Mouse (Mus musculus) forebrain, embryonic 10.5 days (tissue): ENCODE measurements around the gene Hist1h2bh. TPM values are rescaled to one million over a fixed set of nuclear protein-coding genes. Genes with fewer than 3 reads are reported as not detected.
"Not testable (repeated sequence)": the region's sequence is repeated elsewhere in the genome, so short reads cannot be mapped to it uniquely, and the experiment has no call there.

Experiments
- DNase-seq: peaks from one replicate; pipeline ENCODE4 v3.0.0-alpha.2; 2017; ENCODE audit warnings: low spot score; ENCODE audit errors: extremely low spot score
- H3K27ac ChIP-seq: fragments of 300-500 bp; sonication (generic); 2 replicates; pipeline ENCODE4 v1.5.1; 2016; ENCODE audit warnings: mild to moderate bottlenecking
- H3K27me3 ChIP-seq: fragments of 300-500 bp; sonication (generic); 2 replicates; pipeline ENCODE4 v1.6.1; 2016; ENCODE audit warnings: mild to moderate bottlenecking; ENCODE audit not compliant: poor library complexity, severe bottlenecking
- H3K36me3 ChIP-seq: fragments of 300-500 bp; sonication (generic); replicated peaks from 2 replicates; pipeline ENCODE4 v1.6.1; 2016; ENCODE audit warnings: mild to moderate bottlenecking, moderate library complexity
- H3K4me1 ChIP-seq: fragments of 300-500 bp; sonication (generic); 2 replicates; pipeline ENCODE4 v1.6.1; 2016
- H3K4me3 ChIP-seq: fragments of 300-500 bp; sonication (generic); 2 replicates; pipeline ENCODE4 v1.5.1; 2016; ENCODE audit warnings: mild to moderate bottlenecking, moderate library complexity
- H3K9me3 ChIP-seq: fragments of 300-500 bp; sonication (generic); 2 replicates; pipeline ENCODE4 v1.6.1; 2016; ENCODE audit warnings: mild to moderate bottlenecking, moderate library complexity
- WGBS: fragments of 180-500 bp; shearing (Covaris S2); methylation state at CpG from one replicate; pipeline ENCODE4 v1.1.7; 2016; 5-methylcytosine and 5-hydroxymethylcytosine counted together
- polyA plus RNA-seq: library from polyadenylated mRNA; unstranded; fragments of >200 nt; fragmentation: Nextera tagmentation; extraction: Ambion mirVana; gene quantifications from 2 replicates; pipeline ENCODE4 v1.2.1, GENCODE M21; 2016

Hist1h2bh gene
- polyA plus RNA-seq, 1 experiment from 2014 or later, result 0.74 TPM

DNA sequence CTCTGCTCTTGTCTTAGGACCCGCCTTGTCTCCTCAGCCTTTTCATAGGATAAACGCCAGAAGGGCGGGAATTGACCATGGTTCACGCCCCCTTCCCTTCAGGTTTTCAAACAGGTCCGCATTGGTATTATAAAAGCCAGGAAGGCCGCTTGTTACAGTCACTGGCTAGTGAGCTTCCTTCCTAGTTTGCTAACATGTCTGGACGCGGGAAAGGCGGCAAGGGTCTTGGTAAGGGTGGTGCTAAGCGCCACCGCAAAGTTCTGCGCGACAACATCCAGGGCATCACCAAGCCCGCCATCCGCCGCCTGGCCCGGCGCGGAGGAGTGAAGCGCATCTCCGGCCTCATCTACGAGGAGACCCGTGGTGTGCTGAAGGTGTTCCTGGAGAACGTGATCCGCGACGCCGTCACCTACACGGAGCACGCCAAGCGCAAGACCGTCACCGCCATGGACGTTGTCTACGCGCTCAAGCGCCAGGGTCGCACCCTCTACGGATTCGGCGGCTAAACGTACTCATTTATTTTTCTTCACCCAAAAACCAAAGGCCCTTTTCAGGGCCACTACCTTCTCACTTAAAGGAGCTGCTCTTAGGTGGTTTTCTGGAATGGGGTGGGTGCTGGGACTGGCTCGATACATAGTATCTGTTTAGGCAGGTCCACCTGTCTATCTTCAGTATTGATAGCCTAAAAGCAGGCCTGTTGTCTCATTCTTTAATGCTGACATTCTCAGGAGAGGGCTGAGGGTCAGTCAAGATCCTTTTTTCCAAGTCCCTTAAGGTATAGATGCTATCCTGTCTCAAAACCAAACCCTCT lies 38.4 kb upstream of the Hist1h2bh start, which contains the start of gene Hist1h4d:
Gene Hist1h4d, plus strand, starts transcription at position 191 of the 811 bp plus-strand sequence.
- Histone ChIP-seq H3K27ac (peak within 1 kb of the TSS; percentile 94), H3K4me3 (peak within 1 kb of the TSS; percentile 61), H3K36me3 (no peaks in the 10 kb centered on the region), H3K27me3 (no peaks in the 10 kb centered on the region), H3K9me3 (no peaks in the 10 kb centered on the region), H3K4me1 (peaks cover 60% of the 10 kb centered on the region)
- WGBS, result under 1% methylated on average over 43 of the region's 43 CpGs
- peak; percentile 95 for DNase-seq

DNA sequence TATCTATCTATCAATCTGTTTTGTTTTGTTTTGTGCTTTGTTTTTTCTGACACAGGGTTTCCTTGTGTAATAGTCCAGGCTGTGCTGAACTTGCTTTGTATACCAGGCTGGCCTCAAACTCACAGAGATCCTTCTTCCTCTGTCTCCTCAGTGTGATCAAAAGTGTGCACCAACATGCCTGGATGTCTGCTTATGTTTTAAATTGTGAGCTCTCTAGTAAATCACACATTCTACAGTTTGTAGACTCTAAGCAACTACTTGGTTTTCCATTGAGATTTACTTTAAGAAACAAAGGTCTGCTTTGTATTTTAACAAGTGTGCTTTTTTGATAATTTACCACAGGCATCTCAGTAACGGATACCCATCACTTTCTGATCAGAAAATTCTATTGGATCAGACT lies 34.6 kb upstream of the Hist1h2bh start:
- Histone ChIP-seq H3K27me3 (no peaks in the 10 kb centered on the region), H3K4me3 (no peak overlapping the region), H3K27ac (peak overlapping the region; percentile 95), H3K9me3 (no peaks in the 10 kb centered on the region), H3K4me1 (peaks cover 47% of the 10 kb centered on the region), H3K36me3 (no peaks in the 10 kb centered on the region)
- WGBS, result 88% methylated on average over 1 of the region's 1 CpGs
- no peak for DNase-seq

DNA sequence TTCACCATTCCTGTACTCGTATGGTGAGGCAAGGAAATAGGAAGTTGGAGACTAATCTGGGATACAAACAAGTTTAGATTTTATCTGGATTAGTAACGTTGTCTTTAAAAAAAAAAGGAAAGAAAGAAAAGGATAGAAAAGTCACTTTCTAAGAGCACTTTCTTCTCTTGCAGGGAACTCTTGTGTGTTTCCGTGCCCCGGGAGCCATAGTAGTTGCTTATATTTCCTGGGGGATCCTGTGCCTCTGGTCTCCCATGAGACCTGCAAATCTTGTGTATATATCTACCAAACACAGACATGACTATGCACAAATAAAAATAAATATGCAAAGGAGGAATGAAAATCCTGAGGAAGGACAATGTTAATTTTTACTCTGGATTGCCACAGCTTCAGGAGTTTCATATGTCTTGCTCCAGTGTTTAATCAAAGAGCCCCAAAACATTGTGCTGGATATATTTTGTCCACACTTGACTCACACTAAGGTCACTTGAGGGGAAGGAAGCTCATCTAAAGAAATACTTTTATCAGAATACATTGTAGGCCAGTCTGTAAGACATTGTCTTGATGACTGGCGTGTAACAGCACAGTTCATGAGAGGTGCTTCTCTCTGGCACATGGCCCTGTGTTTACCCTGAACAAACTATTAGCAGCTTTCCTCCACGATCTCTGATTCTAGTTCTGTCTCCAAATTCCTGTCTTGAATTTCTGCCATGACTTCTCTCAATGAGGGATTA lies 33.9 kb upstream of the Hist1h2bh start:
- H3K27ac ChIP-seq, result peak overlapping the region; percentile 95
- H3K4me3 ChIP-seq, result peak overlapping the region; percentile 62
- 56% methylated on average over 6 of the region's 6 CpGs for WGBS
- peaks cover 46% of the 10 kb centered on the region for H3K4me1 ChIP-seq
- DNase-seq, result peak; percentile 30
- H3K9me3 ChIP-seq, result no peaks in the 10 kb centered on the region
- H3K27me3 ChIP-seq, result no peaks in the 10 kb centered on the region
- no peaks in the 10 kb centered on the region for H3K36me3 ChIP-seq

DNA sequence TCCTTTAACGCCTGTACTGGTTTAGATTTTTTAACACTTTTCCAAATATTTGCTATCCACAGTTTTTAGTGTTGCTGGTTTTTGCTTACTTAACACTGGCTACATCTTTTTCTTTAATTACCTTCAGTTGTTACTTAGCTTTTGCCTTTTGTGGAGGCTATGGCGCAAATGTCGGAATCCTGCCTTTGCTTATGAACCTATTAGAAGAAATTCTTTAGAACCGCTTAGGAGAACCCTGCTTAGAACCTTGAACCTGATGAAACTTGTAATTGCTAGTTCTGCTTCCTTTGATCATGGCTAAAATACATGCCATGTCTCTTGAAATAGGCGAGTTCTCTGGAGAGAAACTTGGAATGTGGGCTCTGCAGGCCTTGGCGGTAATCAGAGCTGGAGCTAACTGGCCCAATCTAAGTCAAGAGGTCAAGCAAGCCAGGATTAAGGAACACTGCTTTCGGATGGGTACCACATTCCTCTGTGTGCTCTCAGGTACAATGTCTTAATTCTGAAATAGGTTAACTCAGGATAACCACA lies 33.2 kb upstream of the Hist1h2bh start:
- peak; percentile 62 for DNase-seq
- WGBS, result 2% methylated on average over 7 of the region's 7 CpGs
- Histone ChIP-seq H3K4me3 (peak overlapping the region; percentile 62), H3K27me3 (no peaks in the 10 kb centered on the region), H3K4me1 (peaks cover 42% of the 10 kb centered on the region), H3K27ac (peak overlapping the region; percentile 95), H3K9me3 (no peaks in the 10 kb centered on the region), H3K36me3 (no peaks in the 10 kb centered on the region)

GRCm38 (mm10) chr13:23575864-23576313 lies 32.7 kb upstream of the Hist1h2bh start:
- H3K36me3 ChIP-seq, H3K27me3 ChIP-seq, H3K9me3 ChIP-seq: not testable (repeated sequence)
- peak overlapping the region; percentile 95 for H3K27ac ChIP-seq
- peak; percentile 26 for DNase-seq
- peak overlapping the region; percentile 62 for H3K4me3 ChIP-seq
- 0% methylated on average over 11 of the region's 40 CpGs for WGBS
- H3K4me1 ChIP-seq, result peaks cover 39% of the 10 kb centered on the region

DNA sequence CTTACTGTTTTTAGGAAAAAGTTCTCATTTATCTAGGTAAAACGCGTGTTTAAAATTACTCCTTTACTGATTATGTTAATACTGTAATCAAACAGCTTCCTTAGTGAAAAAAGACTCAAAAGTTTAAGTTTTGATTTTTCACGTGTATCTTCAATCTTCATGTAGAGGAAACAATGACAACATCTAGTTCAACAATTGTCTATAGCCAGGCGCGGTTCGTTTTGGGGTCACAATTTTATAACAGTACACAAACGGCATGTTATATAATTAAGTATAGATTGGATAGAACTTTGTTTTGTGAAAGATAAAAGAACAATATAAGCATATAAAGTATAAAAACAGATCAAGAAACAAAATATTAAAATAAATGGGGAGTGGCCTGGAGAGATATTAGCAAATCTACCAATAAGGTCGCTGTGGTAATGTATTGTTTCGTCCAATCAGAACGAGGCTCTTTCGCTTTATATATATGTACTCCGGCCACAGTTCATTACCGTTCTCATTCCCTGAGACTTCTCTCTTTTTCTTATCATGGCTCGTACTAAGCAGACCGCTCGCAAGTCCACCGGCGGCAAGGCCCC lies 32.2 kb upstream of the Hist1h2bh start, which contains the start of gene Hist1h3d:
Gene Hist1h3d, plus strand, starts transcription at position 493 of the 581 bp plus-strand sequence.
- peaks cover 34% of the 10 kb centered on the region for H3K4me1 ChIP-seq
- WGBS, result under 1% methylated on average over 18 of the region's 18 CpGs
- H3K27ac ChIP-seq, result peak within 1 kb of the TSS; percentile 95
- peak; percentile 57 for DNase-seq
- no peaks in the 10 kb centered on the region for H3K27me3 ChIP-seq
- H3K4me3 ChIP-seq, result peak within 1 kb of the TSS; percentile 62
- H3K36me3 ChIP-seq, result no peaks in the 10 kb centered on the region
- H3K9me3 ChIP-seq, result no peaks in the 10 kb centered on the region

DNA sequence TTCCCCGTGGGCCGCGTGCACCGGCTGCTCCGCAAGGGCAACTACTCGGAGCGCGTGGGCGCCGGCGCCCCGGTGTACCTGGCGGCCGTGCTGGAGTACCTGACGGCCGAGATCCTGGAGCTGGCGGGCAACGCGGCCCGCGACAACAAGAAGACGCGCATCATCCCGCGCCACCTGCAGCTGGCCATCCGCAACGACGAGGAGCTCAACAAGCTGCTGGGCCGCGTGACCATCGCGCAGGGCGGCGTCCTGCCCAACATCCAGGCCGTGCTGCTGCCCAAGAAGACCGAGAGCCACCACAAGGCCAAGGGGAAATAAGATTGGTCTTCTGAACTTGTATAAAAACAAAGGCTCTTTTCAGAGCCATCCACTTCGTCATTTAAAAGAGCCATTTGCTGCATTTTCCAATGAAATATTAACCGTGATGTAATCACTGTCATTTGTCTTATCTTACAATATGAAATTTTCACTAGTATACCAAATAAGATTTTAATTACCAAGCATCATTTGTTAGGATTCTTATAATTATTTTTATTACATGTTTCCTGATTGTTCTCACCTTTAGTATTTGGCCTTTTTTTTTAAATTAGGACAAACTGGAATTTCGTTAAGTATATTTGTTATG lies 31.5 kb upstream of the Hist1h2bh start:
- Histone ChIP-seq H3K4me1 (peaks cover 38% of the 10 kb centered on the region), H3K4me3 (peak overlapping the region; percentile 62), H3K27ac (peak overlapping the region; percentile 95)
- not testable (repeated sequence) for DNase-seq, H3K27me3 ChIP-seq, H3K36me3 ChIP-seq, H3K9me3 ChIP-seq
- WGBS, result under 1% methylated on average over 15 of the region's 39 CpGs

DNA sequence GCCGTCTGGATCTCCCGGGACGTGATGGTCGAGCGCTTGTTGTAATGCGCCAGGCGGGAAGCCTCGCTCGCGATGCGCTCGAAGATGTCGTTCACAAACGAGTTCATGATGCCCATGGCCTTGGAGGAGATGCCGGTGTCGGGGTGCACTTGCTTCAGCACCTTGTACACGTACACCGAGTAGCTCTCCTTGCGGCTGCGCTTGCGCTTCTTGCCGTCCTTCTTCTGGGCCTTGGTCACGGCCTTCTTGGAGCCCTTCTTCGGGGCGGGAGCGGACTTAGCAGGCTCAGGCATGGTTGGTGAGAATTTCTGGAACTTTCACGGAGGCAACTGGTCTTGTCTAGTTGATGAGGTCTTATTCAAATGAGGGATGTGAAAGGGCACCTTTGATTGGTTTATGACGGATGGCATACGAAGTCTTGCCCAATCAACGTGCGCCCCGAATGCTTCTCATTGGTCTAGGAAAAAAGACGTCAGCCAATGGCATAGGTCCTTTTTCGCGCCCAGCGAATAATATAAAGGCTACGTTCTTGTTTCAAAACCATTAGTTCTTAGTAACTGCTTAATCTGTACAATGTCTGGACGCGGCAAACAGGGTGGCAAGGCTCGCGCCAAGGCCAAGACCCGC lies 30.8 kb upstream of the Hist1h2bh start, which contains the start of the genes Hist1h2bf and Hist1h2ad:
Gene Hist1h2bf, minus strand, starts transcription at position 299 of the 627 bp plus-strand sequence.
Gene Hist1h2ad, plus strand, starts transcription at position 484 of the 627 bp plus-strand sequence.
- peak within 1 kb of the TSS; percentile 95 for H3K27ac ChIP-seq
- H3K9me3 ChIP-seq, H3K36me3 ChIP-seq, H3K27me3 ChIP-seq: not testable (repeated sequence)
- WGBS, result under 1% methylated on average over 42 of the region's 42 CpGs
- peaks cover 42% of the 10 kb centered on the region for H3K4me1 ChIP-seq
- H3K4me3 ChIP-seq, result peak within 1 kb of the TSS; percentile 62
- DNase-seq, result peak; percentile 90

- not testable (repeated sequence) for H3K36me3 ChIP-seq, H3K27me3 ChIP-seq, H3K9me3 ChIP-seq
- peak; percentile 21 for DNase-seq
- peak overlapping the region; percentile 55 for H3K4me3 ChIP-seq
- 12% methylated on average over 20 of the region's 20 CpGs for WGBS
- peaks cover 42% of the 10 kb centered on the region for H3K4me1 ChIP-seq
- H3K27ac ChIP-seq, result peak overlapping the region; percentile 93
Measured at GRCm38 (mm10) chr13:23573034-23573897, 30.1 kb upstream of the Hist1h2bh start.

DNA sequence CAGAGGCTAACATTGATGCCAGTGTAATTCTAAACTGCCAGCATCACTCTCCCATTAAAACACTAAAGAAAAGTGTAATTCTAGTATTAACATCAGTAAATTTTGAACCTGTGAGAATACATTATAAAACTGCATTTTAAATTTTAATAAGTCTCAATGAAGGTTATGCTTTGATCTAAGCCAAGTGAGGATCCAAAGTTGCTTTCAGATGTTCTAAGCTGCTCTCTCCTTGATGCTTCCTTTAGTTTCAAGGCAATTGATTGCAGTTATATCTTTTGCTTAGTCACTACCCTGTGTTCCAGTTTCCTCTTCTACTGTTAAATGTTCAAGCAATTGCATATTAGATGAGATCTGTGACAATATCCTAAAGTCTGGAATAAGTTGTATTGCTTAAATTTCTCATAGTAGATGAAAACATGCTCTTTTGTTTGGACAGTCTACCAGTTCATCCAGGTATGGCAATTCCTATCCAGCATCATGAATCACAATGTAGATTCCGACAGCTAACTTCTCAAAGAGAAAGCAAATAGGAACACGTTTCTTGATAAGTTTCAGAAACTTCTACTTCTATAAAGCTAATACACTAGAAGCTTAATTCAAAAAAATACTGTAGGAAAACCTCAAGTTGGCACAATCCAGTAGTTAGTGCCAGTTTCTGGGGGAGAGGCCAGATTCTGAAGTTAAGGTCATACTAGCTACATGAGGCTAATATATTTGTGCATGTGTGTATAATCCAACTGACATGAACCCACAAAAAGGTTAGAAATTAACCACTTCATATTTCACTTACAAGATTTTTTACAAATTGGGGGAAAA lies 29.2 kb upstream of the Hist1h2bh start:
- Histone ChIP-seq H3K27me3 (no peaks in the 10 kb centered on the region), H3K4me3 (peak overlapping the region; percentile 55), H3K36me3 (no peaks in the 10 kb centered on the region), H3K4me1 (peaks cover 40% of the 10 kb centered on the region), H3K27ac (peak overlapping the region; percentile 93), H3K9me3 (no peaks in the 10 kb centered on the region)
- DNase-seq, result no peak
- WGBS, result 43% methylated on average over 2 of the region's 2 CpGs
